Mouse (Mus musculus): ENCODE measurements around the gene Asb9. TPM values are rescaled to one million over a fixed set of nuclear protein-coding genes. Genes with fewer than 3 reads are reported as not detected.
A peak's percentile ranks its signal among the peaks of the same experiment; 100 is the strongest.

Gene Asb9
- polyA plus RNA-seq (2015; fragmentation: Nextera tagmentation; extraction: Ambion mirVana): 14.7 and 15.2 TPM in 2 replicates

- WGBS: 73% methylated on average over 10 of the region's 10 CpGs
- Histone ChIP-seq H3K9ac (no peak within 1 kb of the TSS), H3K9me3 (replicated peaks) (no peaks in the 10 kb centered on the region), H3K4me3 (replicated peaks) (no peak within 1 kb of the TSS), H3K4me1 (no peaks in the 10 kb centered on the region), H3K4me2 (no peak within 1 kb of the TSS), H3K27me3 (peaks cover 35% of the 10 kb centered on the region), H3K36me3 (no peaks in the 10 kb centered on the region), H3K27ac (0 out of 2 replicates have a peak within 1 kb of the TSS, but pooled peaks have one; percentile 37)
- ATAC-seq (replicated peaks; ENCODE audit: low FRiP score): peak; percentile 85
These were observed at the start of gene Asb9 for GRCm38 (mm10) chrX:164505709-164506498. Gene Asb9 (plus strand): TSS chrX:164506327.

GRCm38 (mm10) chrX:164459205-164459878, 46.8 kb upstream of the Asb9 start:
- 68% methylated on average over 6 of the region's 6 CpGs for WGBS
- no peak for ATAC-seq (replicated peaks; ENCODE audit: low FRiP score)
- Histone ChIP-seq H3K4me2 (no peak overlapping the region), H3K4me1 (no peaks in the 10 kb centered on the region), H3K9ac (no peak overlapping the region), H3K27ac (no peak overlapping the region), H3K4me3 (replicated peaks) (no peak overlapping the region), H3K36me3 (no peaks in the 10 kb centered on the region), H3K27me3 (peaks cover 10% of the 10 kb centered on the region; the same call in 1 of the 2 replicates), H3K9me3 (replicated peaks) (no peaks in the 10 kb centered on the region)

- Histone ChIP-seq H3K27ac (no peak overlapping the region), H3K9me3 (replicated peaks) (no peaks in the 10 kb centered on the region), H3K4me3 (replicated peaks) (no peak overlapping the region), H3K9ac (no peak overlapping the region), H3K4me1 (no peaks in the 10 kb centered on the region), H3K36me3 (no peaks in the 10 kb centered on the region), H3K4me2 (no peak overlapping the region), H3K27me3 (peaks cover 28% of the 10 kb centered on the region)
- ATAC-seq (replicated peaks; ENCODE audit: low FRiP score): no peak
- 69% methylated on average over 2 of the region's 2 CpGs for WGBS
These were observed 3.9 kb upstream of the Asb9 start for GRCm38 (mm10) chrX:164502258-164502657.

GRCm38 (mm10) chrX:164507068-164507467, 941 bp downstream of the Asb9 start:
- peaks cover 44% of the 10 kb centered on the region for H3K27me3 ChIP-seq
- H3K4me2 ChIP-seq: no peak overlapping the region
- H3K9me3 ChIP-seq (replicated peaks): no peaks in the 10 kb centered on the region
- 78% methylated on average over 4 of the region's 4 CpGs for WGBS
- no peaks in the 10 kb centered on the region for H3K36me3 ChIP-seq
- no peak overlapping the region for H3K4me3 ChIP-seq (replicated peaks)
- H3K27ac ChIP-seq: no peak overlapping the region
- 0 out of 2 replicates have a peak, but pooled peaks have one; percentile 52 for ATAC-seq (replicated peaks; ENCODE audit: low FRiP score)
- no peaks in the 10 kb centered on the region for H3K4me1 ChIP-seq
- no peak overlapping the region for H3K9ac ChIP-seq

GRCm38 (mm10) chrX:164508728-164509127, 2.6 kb downstream of the Asb9 start:
- Histone ChIP-seq H3K27me3 (peaks cover 52% of the 10 kb centered on the region), H3K9me3 (replicated peaks) (no peaks in the 10 kb centered on the region), H3K27ac (no peak overlapping the region), H3K4me3 (replicated peaks) (no peak overlapping the region), H3K4me2 (no peak overlapping the region), H3K9ac (no peak overlapping the region), H3K36me3 (no peaks in the 10 kb centered on the region), H3K4me1 (no peaks in the 10 kb centered on the region)
- ATAC-seq (replicated peaks; ENCODE audit: low FRiP score): no peak
- WGBS: 44% methylated on average over 3 of the region's 3 CpGs

GRCm38 (mm10) chrX:164522138-164522537, 16.0 kb downstream of the Asb9 start:
- no peak for ATAC-seq (replicated peaks; ENCODE audit: low FRiP score)
- Histone ChIP-seq H3K9ac (no peak overlapping the region), H3K27me3 (peaks cover 13% of the 10 kb centered on the region; the same call in 1 of the 2 replicates), H3K9me3 (replicated peaks) (no peaks in the 10 kb centered on the region), H3K27ac (no peak overlapping the region), H3K4me3 (replicated peaks) (no peak overlapping the region), H3K36me3 (no peaks in the 10 kb centered on the region), H3K4me2 (no peak overlapping the region), H3K4me1 (no peaks in the 10 kb centered on the region)

GRCm38 (mm10) chrX:164526566-164526965, 20.4 kb downstream of the Asb9 start:
- WGBS: 40% methylated on average over 1 of the region's 1 CpGs
- H3K27ac ChIP-seq: no peak overlapping the region
- H3K27me3 ChIP-seq: peaks cover 33% of the 10 kb centered on the region
- H3K4me1 ChIP-seq: no peaks in the 10 kb centered on the region
- no peak overlapping the region for H3K4me3 ChIP-seq (replicated peaks)
- H3K9ac ChIP-seq: no peak overlapping the region
- no peak for ATAC-seq (replicated peaks; ENCODE audit: low FRiP score)
- no peaks in the 10 kb centered on the region for H3K36me3 ChIP-seq
- H3K9me3 ChIP-seq (replicated peaks): no peaks in the 10 kb centered on the region
- H3K4me2 ChIP-seq: no peak overlapping the region

- H3K4me1 ChIP-seq: no peaks in the 10 kb centered on the region
- H3K9me3 ChIP-seq (replicated peaks): no peaks in the 10 kb centered on the region
- no peak overlapping the region for H3K27ac ChIP-seq
- no peak overlapping the region for H3K4me3 ChIP-seq (replicated peaks)
- no peak for ATAC-seq (replicated peaks; ENCODE audit: low FRiP score)
- WGBS: 39% methylated on average over 11 of the region's 11 CpGs
- H3K36me3 ChIP-seq: no peaks in the 10 kb centered on the region
- peaks cover 37% of the 10 kb centered on the region for H3K27me3 ChIP-seq
- H3K4me2 ChIP-seq: no peak overlapping the region
- H3K9ac ChIP-seq: no peak overlapping the region
These were observed 35.5 kb downstream of the Asb9 start for GRCm38 (mm10) chrX:164541436-164542317.

- H3K9ac ChIP-seq: no peak overlapping the region
- WGBS: 53% methylated on average over 1 of the region's 1 CpGs
- ATAC-seq (replicated peaks; ENCODE audit: low FRiP score): no peak
- peaks cover 13% of the 10 kb centered on the region; the same call in 1 of the 2 replicates for H3K27me3 ChIP-seq
- H3K36me3 ChIP-seq: no peaks in the 10 kb centered on the region
- no peaks in the 10 kb centered on the region for H3K4me1 ChIP-seq
- H3K9me3 ChIP-seq (replicated peaks): no peaks in the 10 kb centered on the region
- no peak overlapping the region for H3K27ac ChIP-seq
- H3K4me3 ChIP-seq (replicated peaks): no peak overlapping the region
- H3K4me2 ChIP-seq: no peak overlapping the region
These were observed 64.1 kb downstream of the Asb9 start for GRCm38 (mm10) chrX:164570195-164570594.

- no peak overlapping the region for H3K9ac ChIP-seq
- no peak overlapping the region for H3K4me2 ChIP-seq
- no peaks in the 10 kb centered on the region for H3K36me3 ChIP-seq
- no peak overlapping the region for H3K4me3 ChIP-seq (replicated peaks)
- H3K9me3 ChIP-seq (replicated peaks): no peaks in the 10 kb centered on the region
- H3K27ac ChIP-seq: no peak overlapping the region
- H3K4me1 ChIP-seq: no peaks in the 10 kb centered on the region
- no peak for ATAC-seq (replicated peaks; ENCODE audit: low FRiP score)
- peaks cover 6% of the 10 kb centered on the region; the same call in 1 of the 2 replicates for H3K27me3 ChIP-seq
- 63% methylated on average over 2 of the region's 3 CpGs for WGBS
These were observed 70.8 kb downstream of the Asb9 start for GRCm38 (mm10) chrX:164576967-164577366.

All from kidney, embryonic 15.5 days (tissue).